Mouse (Mus musculus): ENCODE results near the gene Twf1.

Twf1 gene

GRCm38 (mm10) chr15:94589219-94590075, at the start of gene Twf1:
Twf1 (minus strand) TSS chr15:94589889.
- peak; percentile 98 for DNase-seq

- DNase-seq = no peak
Measured at GRCm38 (mm10) chr15:94639126-94639525, 49.4 kb upstream of the Twf1 start.

- DNase-seq = no peak
Measured at GRCm38 (mm10) chr15:94638207-94638606, 48.5 kb upstream of the Twf1 start.

GRCm38 (mm10) chr15:94634524-94634923, 44.8 kb upstream of the Twf1 start:
- no peak for DNase-seq

- DNase-seq = no peak
Measured at GRCm38 (mm10) chr15:94630553-94630952, 40.9 kb upstream of the Twf1 start.

GRCm38 (mm10) chr15:94628830-94629601, 39.3 kb upstream of the Twf1 start, which contains the start of gene Tmem117:
Tmem117 (plus strand) TSS chr15:94629232.
- DNase-seq = peak; percentile 52

- DNase-seq = peak; percentile 26
Measured at GRCm38 (mm10) chr15:94628463-94628829, 38.8 kb upstream of the Twf1 start.

- DNase-seq = no peak
Measured at GRCm38 (mm10) chr15:94620909-94621308, 31.2 kb upstream of the Twf1 start.

GRCm38 (mm10) chr15:94616036-94616435, 26.3 kb upstream of the Twf1 start:
- no peak for DNase-seq

GRCm38 (mm10) chr15:94607768-94608167, 18.1 kb upstream of the Twf1 start:
- no peak for DNase-seq

- no peak for DNase-seq
Measured at GRCm38 (mm10) chr15:94602441-94602840, 12.8 kb upstream of the Twf1 start.

GRCm38 (mm10) chr15:94601339-94601738, 11.7 kb upstream of the Twf1 start:
- DNase-seq = peak; percentile 46

- DNase-seq = no peak
Measured at GRCm38 (mm10) chr15:94600145-94600707, 10.5 kb upstream of the Twf1 start.

- DNase-seq = no peak
Measured at GRCm38 (mm10) chr15:94593586-94593985, 3.9 kb upstream of the Twf1 start.

- no peak for DNase-seq
Measured at GRCm38 (mm10) chr15:94591356-94591755, 1.7 kb upstream of the Twf1 start.

- DNase-seq = no peak
Measured at GRCm38 (mm10) chr15:94590083-94590482, 394 bp upstream of the Twf1 start.

- DNase-seq = no peak
Measured at GRCm38 (mm10) chr15:94587826-94588715, 1.6 kb downstream of the Twf1 start.

- no peak for DNase-seq
Measured at GRCm38 (mm10) chr15:94584738-94585137, 5.0 kb downstream of the Twf1 start.

- DNase-seq = no peak
Measured at GRCm38 (mm10) chr15:94583153-94583552, 6.5 kb downstream of the Twf1 start.

- DNase-seq = no peak
Measured at GRCm38 (mm10) chr15:94582000-94582593, 7.6 kb downstream of the Twf1 start.

- no peak for DNase-seq
Measured at GRCm38 (mm10) chr15:94574566-94575268, 15.0 kb downstream of the Twf1 start.
